Mouse (Mus musculus) thymus, adult 2 months (tissue): ENCODE data around the gene Cox7a2l. TPM values are rescaled to one million over a fixed set of nuclear protein-coding genes. Genes with fewer than 3 reads are reported as not detected.

ENCODE experiments used
- DNase-seq: peaks from one replicate; pipeline ENCODE4 v3.0.0; 2021
- H3K27ac ChIP-seq: fragments of 200-500 bp; 2 replicates; pipeline ENCODE4 v1.5.1; 2012; ENCODE audit warnings: low read length, control low read depth; ENCODE audit not compliant: control insufficient read depth, insufficient read depth
- H3K27me3 ChIP-seq: fragments of 200-500 bp; 2 replicates; pipeline ENCODE4 v1.6.1; 2012; ENCODE audit warnings: mild to moderate bottlenecking, low read length, moderate library complexity, mixed read lengths; ENCODE audit not compliant: control insufficient read depth, insufficient read depth
- H3K36me3 ChIP-seq: fragments of 200-500 bp; 2 replicates; pipeline ENCODE4 v1.6.1; 2012; ENCODE audit warnings: mild to moderate bottlenecking, low read length, moderate library complexity; ENCODE audit not compliant: control insufficient read depth, insufficient read depth
- H3K4me1 ChIP-seq: fragments of 200-500 bp; replicated peaks from 2 replicates; pipeline ENCODE4 v1.6.1; 2012; ENCODE audit warnings: low read length; ENCODE audit not compliant: control insufficient read depth, insufficient read depth
- H3K4me3 ChIP-seq: fragments of 200-500 bp; 2 replicates; pipeline ENCODE4 v1.5.1; 2012; ENCODE audit warnings: mild to moderate bottlenecking, low read length, control low read depth, moderate library complexity; ENCODE audit not compliant: control insufficient read depth, insufficient read depth
- CTCF ChIP-seq: fragments of 200-500 bp; IDR thresholded peaks from 2 replicates; pipeline ENCODE4 v1.5.1; 2012; ENCODE audit warnings: mild to moderate bottlenecking, control low read depth, low read length, moderate library complexity, borderline replicate concordance; ENCODE audit not compliant: control insufficient read depth, poor library complexity, insufficient read depth; ENCODE audit errors: extremely low read depth
- POLR2A ChIP-seq: fragments of 200-500 bp; IDR thresholded peaks from 2 replicates; pipeline ENCODE4 v1.6.1; 2012; ENCODE audit warnings: mild to moderate bottlenecking, low read length, control low read depth, moderate library complexity; ENCODE audit not compliant: control insufficient read depth, poor library complexity, insufficient read depth; ENCODE audit errors: extremely low read depth
- WGBS: fragments of 180-500 bp; shearing (Covaris S2); methylation state at CpG from one replicate; pipeline ENCODE4 v1.1.7; 2018; 5-methylcytosine and 5-hydroxymethylcytosine counted together
- polyA plus RNA-seq: library from polyadenylated mRNA; depleted of rRNA; stranded (reverse); fragments of >200 nt; gene quantifications from 2 replicates; pipeline ENCODE4 v1.2.3, GENCODE M21; 2012

Gene Cox7a2l
- polyA plus RNA-seq, 1 experiment: 151 TPM

DNA sequence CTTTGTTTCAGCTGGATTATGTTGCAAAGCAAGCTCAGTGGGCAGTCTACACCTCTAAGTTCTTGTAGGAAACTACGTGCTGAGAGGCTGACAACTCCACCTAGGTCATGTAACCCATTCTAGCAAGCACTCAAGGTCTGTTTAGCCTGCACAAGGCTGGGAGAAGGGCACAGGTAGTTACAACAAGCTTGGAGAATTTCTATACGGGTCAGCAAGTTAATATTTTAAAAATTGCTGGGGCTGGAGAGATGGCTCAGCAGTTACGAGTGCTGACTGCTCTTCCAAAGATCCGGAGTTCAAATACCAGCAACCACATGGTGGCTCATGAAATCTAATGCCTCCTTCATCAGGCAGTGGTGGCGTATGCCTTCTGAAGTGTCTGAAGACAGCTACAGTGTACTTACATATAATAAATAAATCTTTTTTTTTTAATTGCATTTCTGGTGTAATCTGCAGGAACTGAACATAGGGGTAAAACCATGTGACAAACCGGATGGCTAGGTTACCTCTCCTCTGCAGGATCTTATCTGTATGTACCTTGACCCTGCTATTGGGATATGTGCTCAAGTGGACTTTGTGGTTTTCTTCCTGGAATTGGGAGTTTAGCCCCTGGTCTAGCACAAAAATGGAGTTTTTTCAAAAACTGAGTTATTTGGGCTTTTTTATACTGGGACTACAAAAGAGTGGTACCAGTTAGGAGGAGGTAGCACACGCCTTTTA lies 34.2 kb downstream of the Cox7a2l start:
- H3K4me1 ChIP-seq: no peaks in the 10 kb centered on the region
- TF ChIP-seq CTCF (no peak), POLR2A (no peak)
- H3K27ac ChIP-seq: no peak overlapping the region
- WGBS: 96% methylated on average over 7 of the region's 7 CpGs
- peaks cover 11% of the 10 kb centered on the region for H3K36me3 ChIP-seq
- DNase-seq: no peak
- no peaks in the 10 kb centered on the region for H3K27me3 ChIP-seq
- H3K4me3 ChIP-seq: no peak overlapping the region

DNA sequence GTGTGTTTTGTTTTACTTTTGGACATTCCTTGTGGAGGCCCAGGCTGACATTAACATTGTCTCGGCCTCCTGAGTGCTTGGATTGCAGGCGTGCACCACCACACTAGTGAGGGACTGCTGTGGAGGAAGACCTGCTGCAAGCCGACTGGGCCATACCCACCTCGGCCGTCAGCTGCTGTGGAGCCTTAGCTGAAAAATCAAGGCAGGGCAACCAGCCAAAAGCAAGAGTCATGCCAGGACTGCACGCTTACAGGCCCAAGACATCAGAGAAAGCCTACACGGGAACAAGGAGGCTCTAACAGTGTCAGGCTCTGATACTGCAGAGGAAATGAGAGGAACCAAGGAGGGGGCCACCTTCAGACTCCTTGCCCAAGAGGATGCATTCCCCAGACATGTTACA lies 35.6 kb downstream of the Cox7a2l start:
- 90% methylated on average over 7 of the region's 7 CpGs for WGBS
- Histone ChIP-seq H3K4me3 (no peak overlapping the region), H3K27me3 (no peaks in the 10 kb centered on the region), H3K36me3 (peaks cover 20% of the 10 kb centered on the region), H3K27ac (no peak overlapping the region), H3K4me1 (no peaks in the 10 kb centered on the region)
- DNase-seq: no peak
- TF ChIP-seq CTCF (no peak), POLR2A (no peak)

DNA sequence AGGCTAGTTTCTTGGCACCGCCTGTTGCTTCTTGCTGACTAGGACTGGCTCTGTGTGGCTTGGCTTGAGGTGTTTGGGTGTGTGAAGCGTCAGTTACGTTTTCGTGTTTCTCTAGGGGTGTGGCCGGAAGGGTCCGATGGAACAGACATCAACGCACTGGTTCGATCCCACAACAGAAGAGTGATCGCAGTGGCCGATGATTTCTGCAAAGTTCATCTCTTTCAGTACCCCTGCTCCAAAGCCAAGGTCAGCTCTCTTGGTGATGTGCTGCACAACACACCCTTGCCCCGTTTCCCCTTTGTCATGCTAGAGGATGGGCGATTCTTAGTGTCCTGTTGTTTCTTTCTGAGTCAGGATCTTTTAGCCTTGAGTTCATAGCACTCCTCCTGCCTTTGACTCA lies 40.0 kb downstream of the Cox7a2l start:
- no peak for TF ChIP-seq CTCF
- no peak for TF ChIP-seq POLR2A
- WGBS: 98% methylated on average over 12 of the region's 12 CpGs
- Histone ChIP-seq H3K27ac (no peak overlapping the region), H3K27me3 (no peaks in the 10 kb centered on the region), H3K4me3 (no peak overlapping the region), H3K4me1 (no peaks in the 10 kb centered on the region), H3K36me3 (peaks cover 32% of the 10 kb centered on the region)
- DNase-seq: no peak

GRCm38 (mm10) chr17:83469586-83469985 lies 47.5 kb downstream of the Cox7a2l start:
- TF ChIP-seq CTCF (no peak), POLR2A (no peak)
- H3K36me3 ChIP-seq: peaks cover 13% of the 10 kb centered on the region
- no peaks in the 10 kb centered on the region for H3K27me3 ChIP-seq

GRCm38 (mm10) chr17:83466697-83467251 lies 50.4 kb downstream of the Cox7a2l start:
- Histone ChIP-seq H3K36me3 (peaks cover 10% of the 10 kb centered on the region; the same call in 1 of the 2 replicates), H3K4me1 (no peaks in the 10 kb centered on the region), H3K4me3 (no peak overlapping the region), H3K27me3 (no peaks in the 10 kb centered on the region), H3K27ac (no peak overlapping the region)
- TF ChIP-seq CTCF: no peak
- no peak for TF ChIP-seq POLR2A
- 98% methylated on average over 6 of the region's 6 CpGs for WGBS
- DNase-seq: no peak

More at GRCm38 (mm10) chr17:83469586-83469985, 47.5 kb downstream of the Cox7a2l start:
- Histone ChIP-seq H3K4me3 (no peak overlapping the region), H3K27ac (no peak overlapping the region), H3K4me1 (no peaks in the 10 kb centered on the region)
- DNase-seq: no peak
- WGBS: 97% methylated on average over 2 of the region's 2 CpGs

DNA sequence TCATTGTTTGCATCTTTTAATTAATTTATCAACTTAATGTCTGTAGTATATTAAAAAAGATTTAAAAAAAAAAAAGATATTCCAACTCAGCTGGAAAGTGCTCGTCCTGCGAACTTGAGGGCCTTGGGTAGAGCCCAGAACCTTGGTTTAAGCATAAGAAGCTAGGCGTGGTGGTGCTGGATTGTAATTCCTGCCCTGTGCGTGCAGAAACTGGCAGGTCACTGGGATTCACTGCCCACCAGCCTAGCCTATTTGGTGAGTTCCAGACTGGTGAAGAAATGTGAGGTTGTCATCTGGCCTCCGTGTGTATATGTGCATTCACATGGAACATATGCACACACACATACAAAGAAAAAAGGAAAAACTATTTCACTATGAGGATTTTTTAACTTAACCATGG lies 51.2 kb downstream of the Cox7a2l start:
- H3K36me3 ChIP-seq: peaks cover 12% of the 10 kb centered on the region
- 95% methylated on average over 5 of the region's 5 CpGs for WGBS
- H3K4me3 ChIP-seq: no peak overlapping the region
- no peak for DNase-seq
- H3K27me3 ChIP-seq: no peaks in the 10 kb centered on the region
- H3K4me1 ChIP-seq: no peaks in the 10 kb centered on the region
- no peak overlapping the region for H3K27ac ChIP-seq
- TF ChIP-seq CTCF (no peak), POLR2A (no peak)
